Mouse (Mus musculus) cerebellum, adult 8-10 months (tissue): ENCODE results near the gene Bspry.
A peak's percentile ranks its signal among the peaks of the same experiment; 100 is the strongest.

Experiments
- DNase-seq: peaks from one replicate; pipeline ENCODE4 v3.0.0; 2022

Gene Bspry

GRCm38 (mm10) chr4:62517538-62518415, 37.9 kb downstream of the Bspry start:
- no peak for DNase-seq

GRCm38 (mm10) chr4:62518416-62519121, 38.7 kb downstream of the Bspry start:
- DNase-seq = peak; percentile 71

DNA sequence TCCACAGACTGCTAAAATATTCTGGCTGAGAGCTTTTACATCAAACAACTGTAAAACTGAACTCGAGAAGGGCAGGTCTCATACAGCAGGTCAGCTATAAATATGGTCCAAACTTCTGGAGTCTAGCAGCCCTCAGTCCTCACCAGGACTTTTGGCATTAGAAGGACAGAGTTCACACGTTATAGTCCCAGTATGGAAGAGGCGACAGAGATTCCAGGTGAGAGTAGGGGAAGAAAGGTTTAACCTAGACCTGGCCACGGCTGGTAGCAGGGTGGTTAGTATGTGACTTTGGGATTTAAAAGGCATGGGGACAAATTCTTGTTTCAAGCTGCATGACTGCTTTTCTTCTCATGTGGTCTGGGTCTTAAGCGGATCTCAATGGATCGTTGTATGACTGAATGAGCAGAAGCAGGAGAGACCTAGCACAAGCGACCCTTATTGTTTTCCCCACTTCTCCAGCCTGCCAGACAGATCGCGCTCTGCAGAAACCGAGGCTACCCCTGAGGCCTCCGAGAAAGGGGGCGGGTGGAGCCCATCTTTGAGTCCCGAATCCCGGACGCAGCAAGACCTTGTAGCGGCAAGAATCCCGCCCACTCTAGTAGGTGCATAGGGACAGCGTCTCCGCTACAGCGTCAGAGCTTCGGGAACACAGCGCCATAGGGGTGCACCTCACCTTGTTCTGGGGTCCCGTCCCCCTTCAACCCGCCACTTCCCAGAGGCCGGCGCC, 39.4 kb downstream of the Bspry start:
- no peak for DNase-seq

DNA sequence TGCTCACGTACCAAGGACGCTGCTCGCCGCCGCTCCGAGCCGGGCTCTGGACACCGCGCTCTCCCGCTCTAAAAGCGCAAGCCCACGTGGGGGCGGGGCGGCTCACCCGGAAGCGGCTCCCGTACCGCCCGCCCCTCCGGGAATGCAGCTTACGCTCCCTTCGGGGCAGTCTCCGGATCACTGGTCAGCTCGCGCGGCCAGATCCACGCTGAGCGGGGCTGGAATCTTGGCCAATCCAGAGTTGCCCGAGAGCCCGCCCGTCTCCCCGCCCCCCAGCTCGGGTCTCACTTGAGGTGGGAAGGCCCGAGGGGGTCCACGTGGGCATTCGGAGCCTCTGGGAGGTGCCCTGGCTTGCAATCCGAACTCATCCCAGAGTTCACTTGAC, 40.0 kb downstream of the Bspry start, which contains the start of gene Alad:
Alad (minus strand) TSS at position 70 of the 385 bp plus-strand sequence.
- peak; percentile 81 for DNase-seq

DNA sequence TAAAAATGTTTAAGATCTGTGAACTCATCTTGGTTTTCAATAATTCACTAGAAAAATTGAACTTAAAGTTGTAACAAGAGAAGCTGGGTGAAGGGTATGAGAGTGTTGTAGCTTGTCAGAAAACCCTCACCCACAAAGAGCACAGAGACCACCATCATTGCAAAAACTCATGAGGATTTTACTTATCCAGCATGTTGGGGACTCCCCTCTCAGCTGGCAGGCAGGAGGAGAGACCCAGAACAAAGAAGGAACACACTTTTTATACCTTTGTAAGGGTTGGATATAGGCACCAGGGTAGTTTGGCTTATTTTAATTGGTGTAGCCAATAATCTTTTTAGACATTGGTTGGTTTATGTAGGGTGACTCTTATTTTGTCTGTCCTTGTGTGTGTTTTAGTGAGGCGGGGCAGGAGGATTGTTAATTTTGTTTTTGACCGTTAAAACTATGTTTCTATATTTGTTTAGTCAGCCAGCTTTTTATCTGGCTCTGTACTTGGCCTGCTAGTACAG, 41.1 kb downstream of the Bspry start:
- DNase-seq = no peak

- DNase-seq = peak; percentile 98
Measured at GRCm38 (mm10) chr4:62524651-62525488, 45.0 kb downstream of the Bspry start, which contains the start of the genes Pole3 and 4933430I17Rik. Gene Pole3, minus strand, starts transcription at chr4:62525068. Gene 4933430I17Rik, plus strand, starts transcription at chr4:62525369.

GRCm38 (mm10) chr4:62525489-62525811, 45.6 kb downstream of the Bspry start:
- no peak for DNase-seq

DNA sequence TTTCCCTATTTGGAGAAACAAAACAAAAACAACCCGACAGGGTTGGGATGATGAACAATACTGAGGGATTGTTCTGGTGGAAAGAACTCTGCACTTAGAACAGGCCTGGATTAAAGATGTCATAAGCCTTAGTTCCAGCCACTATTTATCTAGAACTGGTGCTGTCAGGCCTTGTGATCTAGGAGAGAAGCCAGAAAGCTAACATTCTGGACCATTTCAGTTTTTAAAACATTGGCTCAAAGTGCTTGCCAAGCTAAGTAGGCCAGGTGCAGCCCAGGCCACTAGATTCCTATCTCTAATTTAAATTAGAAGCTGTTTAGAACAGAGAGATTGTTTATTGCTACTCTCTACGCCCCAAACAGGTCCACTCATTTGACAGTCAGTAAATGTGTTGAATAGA, 46.4 kb downstream of the Bspry start:
- no peak for DNase-seq

- DNase-seq = no peak
Measured at GRCm38 (mm10) chr4:62527655-62528054, 47.8 kb downstream of the Bspry start.

DNA sequence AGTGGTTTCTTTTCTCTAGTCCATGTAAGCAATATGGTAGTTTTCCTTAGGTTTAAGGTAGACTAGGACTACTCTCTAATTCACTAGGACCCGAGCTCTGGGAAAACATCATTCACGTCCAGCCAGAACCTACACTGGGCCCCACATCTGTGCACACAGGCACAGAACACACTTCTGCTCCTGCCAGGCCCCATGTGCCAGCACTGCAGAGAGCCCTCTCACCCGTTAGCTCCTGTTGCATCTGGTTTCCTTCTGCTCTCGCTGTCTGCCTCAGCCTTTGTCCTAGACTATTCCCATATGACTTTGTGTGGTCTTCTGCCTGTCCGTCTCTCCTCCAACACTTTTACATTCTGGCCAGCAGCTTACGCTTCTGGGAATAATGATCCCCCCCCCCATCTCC, 53.9 kb downstream of the Bspry start:
- DNase-seq = no peak

GRCm38 (mm10) chr4:62541802-62542201, 61.9 kb downstream of the Bspry start:
- DNase-seq = no peak

DNA sequence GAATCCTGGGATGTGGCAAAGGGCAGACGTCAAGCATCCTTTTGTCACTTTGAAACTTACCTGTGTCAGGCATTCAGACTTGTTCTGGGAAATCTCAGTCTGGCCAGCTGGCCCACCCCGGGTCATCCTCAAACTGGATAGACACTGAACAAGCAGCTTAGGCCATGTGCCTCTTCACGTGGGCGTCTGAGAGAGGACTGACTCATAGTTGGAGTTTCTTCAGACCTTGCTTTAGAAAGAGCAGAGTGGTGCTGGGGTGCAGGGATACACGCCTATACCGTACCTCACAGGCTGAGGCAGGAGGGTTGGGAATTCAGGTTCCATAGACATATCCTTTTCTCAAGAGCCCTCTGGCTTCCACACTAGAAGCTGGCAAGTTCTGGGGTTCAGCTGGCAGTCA, 63.9 kb downstream of the Bspry start:
- no peak for DNase-seq

DNA sequence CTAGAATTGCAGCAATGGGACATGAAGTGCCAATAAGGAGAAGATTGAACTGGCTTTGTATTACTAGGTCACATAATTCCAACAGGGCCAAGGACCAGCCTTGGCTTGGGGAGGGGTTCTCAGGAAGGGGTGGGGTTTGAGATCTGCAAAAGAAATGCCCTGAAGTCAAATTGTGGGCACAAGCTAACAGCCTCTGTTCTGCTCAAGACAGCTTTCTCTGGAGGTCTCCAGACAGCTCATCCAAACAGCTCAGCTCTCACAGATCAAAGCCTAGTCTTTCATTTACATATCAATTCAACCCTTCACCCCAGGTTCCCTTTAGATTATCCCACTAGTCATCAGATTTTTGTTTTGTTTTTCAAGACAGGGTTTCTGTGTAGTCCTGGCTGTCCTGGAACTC, 64.9 kb downstream of the Bspry start:
- DNase-seq = no peak
